Mouse (Mus musculus): Measurements from ENCODE around the gene Flad1. TPM values are rescaled to one million over a fixed set of nuclear protein-coding genes. Genes with fewer than 3 reads are reported as not detected.
A peak's percentile ranks its signal among the peaks of the same experiment; 100 is the strongest.

Flad1 gene
- polyA plus RNA-seq, 1 experiment from 2014 or later: 32.2 TPM

- Histone ChIP-seq H3K4me3 (replicated peaks) (peak overlapping the region; percentile 50), H3K27ac (no peak overlapping the region)
- no peak for ATAC-seq (ENCODE audit: low FRiP score)
These were observed 19.8 kb downstream of the Flad1 start for GRCm38 (mm10) chr3:89391663-89392511.

GRCm38 (mm10) chr3:89390699-89391662 is 20.7 kb downstream of the Flad1 start:
- Histone ChIP-seq H3K4me3 (replicated peaks) (peak overlapping the region; percentile 50), H3K9me3 (no peaks in the 10 kb centered on the region), H3K9ac (peak overlapping the region; percentile 61; the same call in 1 of the 2 replicates), H3K27ac (no peak overlapping the region), H3K27me3 (peaks cover 47% of the 10 kb centered on the region), H3K36me3 (replicated peaks) (no peaks in the 10 kb centered on the region), H3K4me1 (peaks cover 57% of the 10 kb centered on the region), H3K4me2 (peak overlapping the region; percentile 97)
- 9% methylated on average over 15 of the region's 19 CpGs for WGBS
- ATAC-seq (ENCODE audit: low FRiP score): no peak

More at GRCm38 (mm10) chr3:89391663-89392511, 19.8 kb downstream of the Flad1 start:
- no peaks in the 10 kb centered on the region for H3K36me3 ChIP-seq (replicated peaks)
- under 1% methylated on average over 55 of the region's 56 CpGs for WGBS
- H3K9ac ChIP-seq: peak overlapping the region; percentile 61
- peaks cover 50% of the 10 kb centered on the region for H3K27me3 ChIP-seq
- peaks cover 64% of the 10 kb centered on the region for H3K4me1 ChIP-seq
- no peaks in the 10 kb centered on the region for H3K9me3 ChIP-seq
- H3K4me2 ChIP-seq: peak overlapping the region; percentile 97

- H3K4me3 ChIP-seq (replicated peaks): no peak overlapping the region
These were observed 21.6 kb downstream of the Flad1 start for GRCm38 (mm10) chr3:89390111-89390515.

GRCm38 (mm10) chr3:89388901-89389740 is 22.5 kb downstream of the Flad1 start:
- Histone ChIP-seq H3K4me1 (peaks cover 50% of the 10 kb centered on the region), H3K9me3 (no peaks in the 10 kb centered on the region), H3K27ac (no peak overlapping the region), H3K27me3 (peaks cover 34% of the 10 kb centered on the region), H3K4me2 (no peak overlapping the region), H3K4me3 (replicated peaks) (no peak overlapping the region), H3K9ac (no peak overlapping the region), H3K36me3 (replicated peaks) (no peaks in the 10 kb centered on the region)
- ATAC-seq (ENCODE audit: low FRiP score): no peak
- WGBS: 70% methylated on average over 5 of the region's 6 CpGs

More at GRCm38 (mm10) chr3:89390111-89390515, 21.6 kb downstream of the Flad1 start:
- H3K4me1 ChIP-seq: peaks cover 50% of the 10 kb centered on the region
- H3K4me2 ChIP-seq: no peak overlapping the region
- H3K9ac ChIP-seq: 0 out of 2 replicates have a peak overlapping the region, but pooled peaks have one; percentile 12
- 65% methylated on average over 5 of the region's 5 CpGs for WGBS
- ATAC-seq (ENCODE audit: low FRiP score): no peak
- no peak overlapping the region for H3K27ac ChIP-seq
- H3K27me3 ChIP-seq: peaks cover 39% of the 10 kb centered on the region
- H3K9me3 ChIP-seq: no peaks in the 10 kb centered on the region
- no peaks in the 10 kb centered on the region for H3K36me3 ChIP-seq (replicated peaks)

GRCm38 (mm10) chr3:89388134-89388881 is 23.4 kb downstream of the Flad1 start:
- Histone ChIP-seq H3K27me3 (peaks cover 34% of the 10 kb centered on the region), H3K36me3 (replicated peaks) (no peaks in the 10 kb centered on the region), H3K4me2 (no peak overlapping the region), H3K27ac (no peak overlapping the region), H3K4me1 (peaks cover 45% of the 10 kb centered on the region), H3K4me3 (replicated peaks) (no peak overlapping the region), H3K9ac (no peak overlapping the region), H3K9me3 (no peaks in the 10 kb centered on the region)
- WGBS: 73% methylated on average over 11 of the region's 11 CpGs
- no peak for ATAC-seq (ENCODE audit: low FRiP score)

GRCm38 (mm10) chr3:89387632-89388031 is 24.0 kb downstream of the Flad1 start:
- no peak overlapping the region for H3K27ac ChIP-seq
- no peak overlapping the region for H3K4me2 ChIP-seq
- H3K9ac ChIP-seq: no peak overlapping the region
- no peaks in the 10 kb centered on the region for H3K9me3 ChIP-seq
- ATAC-seq (ENCODE audit: low FRiP score): no peak
- 71% methylated on average over 11 of the region's 11 CpGs for WGBS
- peaks cover 39% of the 10 kb centered on the region for H3K4me1 ChIP-seq
- no peak overlapping the region for H3K4me3 ChIP-seq (replicated peaks)
- H3K27me3 ChIP-seq: peaks cover 29% of the 10 kb centered on the region
- H3K36me3 ChIP-seq (replicated peaks): no peaks in the 10 kb centered on the region

GRCm38 (mm10) chr3:89386438-89387420 is 24.9 kb downstream of the Flad1 start:
- Histone ChIP-seq H3K9ac (no peak overlapping the region), H3K4me2 (no peak overlapping the region), H3K9me3 (no peaks in the 10 kb centered on the region), H3K27me3 (peaks cover 20% of the 10 kb centered on the region), H3K4me1 (peaks cover 30% of the 10 kb centered on the region), H3K27ac (no peak overlapping the region; the same call in 1 of the 2 replicates), H3K4me3 (replicated peaks) (no peak overlapping the region), H3K36me3 (replicated peaks) (no peaks in the 10 kb centered on the region)
- no peak for ATAC-seq (ENCODE audit: low FRiP score)
- WGBS: 48% methylated on average over 15 of the region's 17 CpGs

GRCm38 (mm10) chr3:89385451-89385850 is 26.2 kb downstream of the Flad1 start:
- Histone ChIP-seq H3K4me3 (replicated peaks) (no peak overlapping the region), H3K9me3 (no peaks in the 10 kb centered on the region), H3K27me3 (peaks cover 11% of the 10 kb centered on the region), H3K4me1 (peaks cover 17% of the 10 kb centered on the region), H3K9ac (no peak overlapping the region), H3K27ac (no peak overlapping the region), H3K36me3 (replicated peaks) (no peaks in the 10 kb centered on the region), H3K4me2 (no peak overlapping the region)
- 35% methylated on average over 11 of the region's 11 CpGs for WGBS
- ATAC-seq (ENCODE audit: low FRiP score): no peak

- 51% methylated on average over 11 of the region's 12 CpGs for WGBS
- peaks cover 3% of the 10 kb centered on the region; the same call in 1 of the 2 replicates for H3K27me3 ChIP-seq
- H3K4me1 ChIP-seq: peaks cover 14% of the 10 kb centered on the region
- no peak overlapping the region for H3K4me3 ChIP-seq (replicated peaks)
- H3K9me3 ChIP-seq: no peaks in the 10 kb centered on the region
- H3K4me2 ChIP-seq: no peak overlapping the region
- H3K27ac ChIP-seq: no peak overlapping the region
- H3K36me3 ChIP-seq (replicated peaks): no peaks in the 10 kb centered on the region
- H3K9ac ChIP-seq: peak overlapping the region; percentile 26; the same call in 1 of the 2 replicates
- no peak for ATAC-seq (ENCODE audit: low FRiP score)
These were observed 27.2 kb downstream of the Flad1 start for GRCm38 (mm10) chr3:89384331-89385076.
